Mouse (Mus musculus) hindbrain, postnatal 0 days (tissue): ENCODE measurements at regions not wholly inside any gene's neighbourhood (a gene's known extent, or its start where the extent isn't known, plus 50 kb on each side); places are given as distances from the start of the nearest gene placed in this dataset.
"Not testable (repeated sequence)": the region's sequence is repeated elsewhere in the genome, so short reads cannot be mapped to it uniquely, and the experiment has no call there.

Source experiments
- ATAC-seq: fragments of 200-750 bp; cut with Nextera tagmentation; 2 replicates; pipeline ENCODE4 v1.8.0; 2017; ENCODE audit warnings: mild to moderate bottlenecking, moderate TSS enrichment, moderate library complexity
- DNase-seq: peaks from one replicate; pipeline ENCODE4 v3.0.0-alpha.2; 2015; ENCODE audit warnings: low spot score
- H3K27ac ChIP-seq: fragments of 300-500 bp; sonication (generic); 2 replicates; pipeline ENCODE4 v1.5.1; 2014; ENCODE audit warnings: mild to moderate bottlenecking
- H3K27me3 ChIP-seq: fragments of 300-500 bp; sonication (generic); 2 replicates; pipeline ENCODE4 v1.6.1; 2014; ENCODE audit warnings: low read length, mixed read lengths; ENCODE audit not compliant: insufficient read depth
- H3K36me3 ChIP-seq: fragments of 300-500 bp; sonication (generic); 2 replicates; pipeline ENCODE4 v1.6.1; 2014; ENCODE audit warnings: low read length, mixed read lengths; ENCODE audit not compliant: insufficient read depth
- H3K4me1 ChIP-seq: fragments of 300-500 bp; sonication (generic); 2 replicates; pipeline ENCODE4 v1.6.1; 2014; ENCODE audit warnings: antibody characterized with exemption, low read length, mixed read lengths; ENCODE audit not compliant: insufficient read depth
- H3K4me2 ChIP-seq: fragments of 300-500 bp; sonication (generic); 2 replicates; pipeline ENCODE4 v1.6.1; 2014; ENCODE audit warnings: low read depth, mild to moderate bottlenecking, low read length, moderate library complexity, mixed read lengths
- H3K4me3 ChIP-seq: fragments of 300-500 bp; sonication (generic); 2 replicates; pipeline ENCODE4 v1.5.1; 2014; ENCODE audit warnings: low read length
- H3K9ac ChIP-seq: fragments of 300-500 bp; sonication (generic); replicated peaks from 2 replicates; pipeline ENCODE4 v1.6.1; 2014; ENCODE audit warnings: mild to moderate bottlenecking, low read length, moderate library complexity, mixed read lengths
- H3K9me3 ChIP-seq: fragments of 300-500 bp; sonication (generic); 2 replicates; pipeline ENCODE4 v1.6.1; 2016; ENCODE audit warnings: low read length, mixed read lengths
- CTCF ChIP-seq: IDR thresholded peaks from 2 replicates; pipeline ENCODE4 v1.5.1; 2016; ENCODE audit warnings: antibody characterized with exemption, control low read depth, low read depth
- WGBS: fragments of 180-500 bp; shearing (Covaris S2); extraction: QIAGEN DNeasy Blood & Tissue Kit; methylation state at CpG from one replicate; pipeline ENCODE4 v1.1.7; 2014; 5-methylcytosine and 5-hydroxymethylcytosine counted together

- 56% methylated on average over 1 of the region's 1 CpGs for WGBS
Observed at GRCm38 (mm10) chr17:16860771-16861170, 203.1 kb upstream of the Zfp960 start.

GRCm38 (mm10) chr17:16900791-16901190 is 163.1 kb upstream of the Zfp960 start:
- Histone ChIP-seq H3K27me3 (no peaks in the 10 kb centered on the region), H3K4me3 (no peak overlapping the region), H3K4me2 (no peak overlapping the region), H3K9ac (no peak overlapping the region), H3K36me3 (no peaks in the 10 kb centered on the region), H3K9me3 (no peaks in the 10 kb centered on the region), H3K4me1 (no peaks in the 10 kb centered on the region), H3K27ac (no peak overlapping the region)
- ATAC-seq, result no peak
- peak; percentile 77 for DNase-seq
- peak; percentile 74 for TF ChIP-seq CTCF
- 68% methylated on average over 2 of the region's 2 CpGs for WGBS

More at GRCm38 (mm10) chr17:16860771-16861170, 203.1 kb upstream of the Zfp960 start:
- no peak for TF ChIP-seq CTCF
- Histone ChIP-seq H3K36me3 (no peaks in the 10 kb centered on the region), H3K9me3 (no peaks in the 10 kb centered on the region), H3K27ac (no peak overlapping the region), H3K4me3 (no peak overlapping the region), H3K4me2 (no peak overlapping the region), H3K9ac (no peak overlapping the region), H3K4me1 (no peaks in the 10 kb centered on the region), H3K27me3 (no peaks in the 10 kb centered on the region)
- no peak for DNase-seq
- no peak for ATAC-seq

GRCm38 (mm10) chr17:16918191-16918590 is 145.7 kb upstream of the Zfp960 start:
- Histone ChIP-seq H3K4me3 (no peak overlapping the region), H3K9me3 (no peaks in the 10 kb centered on the region), H3K4me2 (no peak overlapping the region), H3K36me3 (no peaks in the 10 kb centered on the region), H3K27me3 (no peaks in the 10 kb centered on the region), H3K27ac (no peak overlapping the region), H3K4me1 (no peaks in the 10 kb centered on the region), H3K9ac (no peak overlapping the region)
- WGBS, result 71% methylated on average over 2 of the region's 2 CpGs
- peak; percentile 3 for DNase-seq
- ATAC-seq, result no peak
- TF ChIP-seq CTCF, result no peak

GRCm38 (mm10) chr17:16926200-16926599 is 137.7 kb upstream of the Zfp960 start:
- Histone ChIP-seq H3K27ac (no peak overlapping the region), H3K4me2 (no peak overlapping the region), H3K27me3 (no peaks in the 10 kb centered on the region), H3K9me3 (no peaks in the 10 kb centered on the region), H3K36me3 (no peaks in the 10 kb centered on the region), H3K9ac (no peak overlapping the region), H3K4me1 (no peaks in the 10 kb centered on the region), H3K4me3 (no peak overlapping the region)
- peak; percentile 72 for TF ChIP-seq CTCF
- DNase-seq (peak; percentile 49), ATAC-seq (no peak)

- H3K4me2 ChIP-seq, result peak overlapping the region; percentile 43
- H3K27me3 ChIP-seq, H3K9ac ChIP-seq, H3K9me3 ChIP-seq, H3K36me3 ChIP-seq, H3K4me1 ChIP-seq: not testable (repeated sequence)
- WGBS, result 3% methylated on average over 22 of the region's 26 CpGs
- ATAC-seq (peak; percentile 100), DNase-seq (peak; percentile 97)
- peak overlapping the region; percentile 46 for H3K4me3 ChIP-seq
- peak overlapping the region; percentile 81 for H3K27ac ChIP-seq
Observed at GRCm38 (mm10) chr17:16951092-16952016, 112.6 kb upstream of the Zfp960 start.

- not testable (repeated sequence) for H3K9me3 ChIP-seq, H3K27me3 ChIP-seq, ATAC-seq, H3K4me1 ChIP-seq, DNase-seq, H3K9ac ChIP-seq, H3K36me3 ChIP-seq, H3K27ac ChIP-seq
- Histone ChIP-seq H3K4me3 (peak overlapping the region; percentile 46), H3K4me2 (peak overlapping the region; percentile 43)
- WGBS, result 38% methylated on average over 2 of the region's 2 CpGs
Observed at GRCm38 (mm10) chr17:16952146-16952545, 111.8 kb upstream of the Zfp960 start.

- not testable (repeated sequence) for ATAC-seq, H3K27me3 ChIP-seq, H3K9ac ChIP-seq, H3K4me2 ChIP-seq, H3K27ac ChIP-seq, H3K4me3 ChIP-seq, H3K36me3 ChIP-seq, DNase-seq, H3K9me3 ChIP-seq, H3K4me1 ChIP-seq
- 85% methylated on average over 21 of the region's 21 CpGs for WGBS
Observed at GRCm38 (mm10) chr17:16997241-16997640, 66.7 kb upstream of the Zfp960 start.
